Mouse (Mus musculus) midbrain, embryonic 10.5 days (tissue): ENCODE results near the gene Fmo3. TPM values are rescaled to one million over a fixed set of nuclear protein-coding genes. Genes with fewer than 3 reads are reported as not detected.

Source experiments
- DNase-seq: peaks from one replicate; pipeline ENCODE4 v3.0.0-alpha.2; 2017; ENCODE audit warnings: low spot score
- H3K27ac ChIP-seq: fragments of 300-500 bp; sonication (generic); replicated peaks from 2 replicates; pipeline ENCODE4 v1.5.1; 2016; ENCODE audit warnings: mild to moderate bottlenecking
- H3K27me3 ChIP-seq: fragments of 300-500 bp; sonication (generic); 2 replicates; pipeline ENCODE4 v1.6.1; 2016; ENCODE audit warnings: low read depth, mild to moderate bottlenecking; ENCODE audit not compliant: poor library complexity, severe bottlenecking
- H3K36me3 ChIP-seq: fragments of 300-500 bp; sonication (generic); 2 replicates; pipeline ENCODE4 v1.6.1; 2016; ENCODE audit warnings: mild to moderate bottlenecking, moderate library complexity
- H3K4me1 ChIP-seq: fragments of 300-500 bp; sonication (generic); 2 replicates; pipeline ENCODE4 v1.6.1; 2016
- H3K4me3 ChIP-seq: fragments of 300-500 bp; sonication (generic); 2 replicates; pipeline ENCODE4 v1.5.1; 2016; ENCODE audit warnings: mild to moderate bottlenecking, moderate library complexity
- H3K9me3 ChIP-seq: fragments of 300-500 bp; sonication (generic); replicated peaks from 2 replicates; pipeline ENCODE4 v1.6.1; 2016; ENCODE audit warnings: mild to moderate bottlenecking
- WGBS: fragments of 180-500 bp; shearing (Covaris S2); methylation state at CpG from one replicate; pipeline ENCODE4 v1.1.7; 2016; 5-methylcytosine and 5-hydroxymethylcytosine counted together
- polyA plus RNA-seq: library from polyadenylated mRNA; unstranded; fragments of >200 nt; fragmentation: Nextera tagmentation; extraction: Ambion mirVana; gene quantifications from 2 replicates; pipeline ENCODE4 v1.2.1, GENCODE M21; 2016

The Fmo3 gene
- polyA plus RNA-seq, 1 experiment from 2014 or later = not detected

DNA sequence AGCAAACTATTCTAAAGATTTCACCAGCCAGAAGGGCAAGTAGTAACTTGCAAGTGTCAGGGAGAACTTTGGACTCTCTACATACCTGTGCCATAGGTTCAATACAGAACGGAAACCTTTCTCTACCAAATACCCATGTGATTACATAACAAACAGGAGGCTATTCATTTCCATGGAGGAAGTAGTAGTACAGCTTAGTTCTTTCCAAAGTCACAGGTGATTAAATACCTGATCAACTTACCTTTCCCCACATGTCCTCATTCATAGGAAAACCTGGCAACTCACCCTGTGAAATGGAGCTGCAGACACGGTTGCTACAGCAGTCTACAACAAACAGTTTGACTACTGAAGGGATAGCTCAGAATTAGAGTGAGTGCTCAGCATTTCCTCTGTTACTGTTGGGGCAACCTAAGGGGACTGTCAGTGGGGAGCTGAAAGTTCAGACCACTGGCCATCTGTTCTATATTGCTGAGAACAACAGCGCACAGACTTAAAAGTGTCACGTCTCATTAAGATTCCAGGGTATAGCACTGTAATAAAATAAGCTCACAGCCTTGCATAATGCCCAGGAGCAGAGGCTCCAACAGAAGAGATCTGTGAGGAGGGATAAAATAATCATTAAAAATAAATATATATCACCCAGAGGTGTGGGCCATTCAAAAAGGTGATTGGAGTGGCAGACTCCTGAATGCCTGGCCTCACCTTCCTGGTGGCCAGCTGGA lies 37.3 kb downstream of the Fmo3 start:
- no peak for DNase-seq
- H3K27me3 ChIP-seq = no peaks in the 10 kb centered on the region
- 80% methylated on average over 4 of the region's 4 CpGs for WGBS
- no peaks in the 10 kb centered on the region for H3K4me1 ChIP-seq
- no peaks in the 10 kb centered on the region for H3K36me3 ChIP-seq
- H3K4me3 ChIP-seq = no peak overlapping the region
- H3K27ac ChIP-seq = no peak overlapping the region
- H3K9me3 ChIP-seq = no peaks in the 10 kb centered on the region

GRCm38 (mm10) chr1:162943700-162944099 lies 40.6 kb downstream of the Fmo3 start:
- WGBS = 72% methylated on average over 6 of the region's 6 CpGs
- Histone ChIP-seq H3K4me1 (no peaks in the 10 kb centered on the region), H3K9me3 (no peaks in the 10 kb centered on the region), H3K27ac (no peak overlapping the region), H3K36me3 (no peaks in the 10 kb centered on the region), H3K27me3 (no peaks in the 10 kb centered on the region), H3K4me3 (no peak overlapping the region)
- DNase-seq = no peak

DNA sequence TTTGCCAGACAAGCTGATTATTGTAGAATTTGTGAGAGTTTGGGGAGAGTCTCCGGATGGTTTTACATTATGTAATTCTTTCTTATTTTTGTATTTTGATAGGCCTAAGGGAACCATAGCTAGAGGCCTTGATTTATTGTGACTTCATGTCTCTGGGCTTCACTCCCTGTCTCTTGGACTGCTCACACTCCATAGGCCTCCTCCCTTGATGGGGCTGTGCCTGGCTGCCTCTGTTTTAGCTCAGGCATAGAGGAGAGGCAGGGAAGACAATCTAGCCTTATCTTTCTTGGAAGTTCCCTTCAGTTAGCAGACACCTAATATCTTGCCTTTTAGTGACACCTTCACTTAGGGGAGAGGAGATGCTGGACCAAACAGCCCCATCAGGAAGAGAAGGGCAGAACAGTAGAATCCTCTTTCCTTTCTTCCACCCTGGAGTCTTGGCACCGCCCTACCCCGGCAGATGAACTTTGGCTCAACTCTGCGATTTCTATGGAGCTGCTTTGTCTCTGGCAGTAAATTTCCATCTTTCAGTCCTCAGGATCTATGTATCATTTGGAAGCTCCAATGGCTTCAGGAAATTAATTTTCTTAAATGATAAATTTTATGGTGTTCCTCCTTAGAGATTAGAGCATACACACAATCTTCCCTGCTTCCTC lies 45.5 kb downstream of the Fmo3 start:
- H3K27me3 ChIP-seq = no peaks in the 10 kb centered on the region
- DNase-seq = no peak
- whole genome bisulfite sequencing = 91% methylated on average over 4 of the region's 4 CpGs
- no peaks in the 10 kb centered on the region for H3K9me3 ChIP-seq
- H3K27ac ChIP-seq = no peak overlapping the region
- H3K4me1 ChIP-seq = no peaks in the 10 kb centered on the region
- no peaks in the 10 kb centered on the region for H3K36me3 ChIP-seq
- H3K4me3 ChIP-seq = no peak overlapping the region

DNA sequence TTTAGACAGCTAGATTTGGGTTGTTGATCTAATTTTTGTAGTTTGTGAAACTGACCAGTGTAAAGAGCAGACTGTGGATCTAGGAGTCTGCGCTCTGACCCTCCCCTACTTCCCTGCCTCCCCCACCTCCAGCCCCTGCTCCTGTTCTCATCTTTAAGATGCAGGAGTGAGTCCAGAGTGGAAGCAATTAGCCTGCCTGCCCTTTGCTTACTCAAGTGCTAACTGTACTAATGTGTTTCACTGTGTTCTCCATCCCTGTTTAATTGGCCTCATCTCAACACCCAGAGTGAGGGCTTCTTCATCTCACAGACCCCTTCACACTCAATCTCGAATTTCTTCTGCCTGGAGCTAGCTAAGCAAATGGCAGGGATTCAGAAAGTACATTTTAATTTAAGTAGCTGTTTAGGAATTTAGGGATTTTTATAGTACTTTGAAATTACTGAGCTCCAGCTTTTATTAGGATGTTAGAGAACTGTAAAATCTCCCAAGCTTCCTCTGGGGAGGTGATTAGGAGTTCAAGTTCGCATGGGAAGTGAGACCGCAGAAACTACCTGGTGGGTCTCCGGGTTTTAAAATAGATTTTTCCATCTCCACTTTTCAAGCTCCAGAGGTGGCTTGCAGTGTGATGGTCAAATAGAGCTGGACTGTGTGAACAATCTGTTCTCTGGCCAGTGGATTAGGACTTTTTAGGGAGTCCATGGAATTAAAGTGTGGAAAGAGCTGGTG lies 46.2 kb downstream of the Fmo3 start:
- DNase-seq = no peak
- Histone ChIP-seq H3K4me1 (no peaks in the 10 kb centered on the region), H3K27ac (no peak overlapping the region), H3K4me3 (no peak overlapping the region), H3K27me3 (no peaks in the 10 kb centered on the region), H3K9me3 (no peaks in the 10 kb centered on the region), H3K36me3 (no peaks in the 10 kb centered on the region)
- WGBS = 82% methylated on average over 5 of the region's 5 CpGs

- WGBS = 85% methylated on average over 6 of the region's 6 CpGs
- no peak for DNase-seq
- no peaks in the 10 kb centered on the region for H3K27me3 ChIP-seq
- H3K9me3 ChIP-seq = no peaks in the 10 kb centered on the region
- no peak within 1 kb of the TSS for H3K4me3 ChIP-seq
- no peaks in the 10 kb centered on the region for H3K36me3 ChIP-seq
- H3K4me1 ChIP-seq = no peaks in the 10 kb centered on the region
- H3K27ac ChIP-seq = no peak within 1 kb of the TSS
These were observed 46.9 kb downstream of the Fmo3 start, which contains the start of gene Fmo6 for GRCm38 (mm10) chr1:162937415-162937814. Gene Fmo6, minus strand, starts transcription at chr1:162937515.

GRCm38 (mm10) chr1:162934374-162935012 lies 49.8 kb downstream of the Fmo3 start:
- Histone ChIP-seq H3K4me3 (no peak overlapping the region), H3K36me3 (no peaks in the 10 kb centered on the region), H3K9me3 (no peaks in the 10 kb centered on the region), H3K27ac (no peak overlapping the region), H3K4me1 (no peaks in the 10 kb centered on the region), H3K27me3 (no peaks in the 10 kb centered on the region)
- no peak for DNase-seq
- WGBS = 75% methylated on average over 4 of the region's 4 CpGs

GRCm38 (mm10) chr1:162932386-162932785 lies 51.9 kb downstream of the Fmo3 start:
- no peak overlapping the region for H3K4me3 ChIP-seq
- H3K27me3 ChIP-seq = no peaks in the 10 kb centered on the region
- 93% methylated on average over 4 of the region's 4 CpGs for WGBS
- no peak for DNase-seq
- no peaks in the 10 kb centered on the region for H3K36me3 ChIP-seq
- H3K27ac ChIP-seq = no peak overlapping the region
- H3K9me3 ChIP-seq = no peaks in the 10 kb centered on the region
- no peaks in the 10 kb centered on the region for H3K4me1 ChIP-seq

- WGBS = 86% methylated on average over 5 of the region's 5 CpGs
- no peaks in the 10 kb centered on the region for H3K4me1 ChIP-seq
- H3K27me3 ChIP-seq = no peaks in the 10 kb centered on the region
- H3K9me3 ChIP-seq = no peaks in the 10 kb centered on the region
- no peaks in the 10 kb centered on the region for H3K36me3 ChIP-seq
- DNase-seq = no peak
- H3K27ac ChIP-seq = no peak overlapping the region
- H3K4me3 ChIP-seq = no peak overlapping the region
These were observed 52.4 kb downstream of the Fmo3 start for GRCm38 (mm10) chr1:162931880-162932279.

DNA sequence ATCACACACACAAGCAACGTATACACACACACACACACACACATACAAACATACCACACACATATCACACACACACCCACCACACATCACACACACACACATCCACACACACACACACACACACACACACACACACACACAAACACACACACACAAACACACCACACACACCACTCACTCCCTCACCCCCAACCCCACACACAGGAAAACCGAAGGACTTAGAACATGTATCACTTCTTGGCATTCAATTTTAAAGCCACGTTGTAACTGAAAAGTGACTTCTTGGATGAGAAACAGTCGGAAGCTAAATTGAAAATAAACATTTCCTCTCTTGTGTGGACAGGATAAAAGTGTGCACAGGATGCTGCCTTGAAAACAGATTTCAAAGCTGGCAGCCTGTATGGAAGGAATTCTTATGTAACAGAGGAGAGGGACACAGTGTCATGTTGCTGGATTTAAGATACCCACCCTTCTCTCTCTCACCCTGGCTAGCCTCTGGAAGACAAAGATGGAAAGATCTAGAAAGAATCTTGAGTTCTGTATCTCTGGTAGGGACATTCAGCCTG lies 52.9 kb downstream of the Fmo3 start:
- H3K4me1 ChIP-seq = no peaks in the 10 kb centered on the region
- H3K36me3 ChIP-seq = no peaks in the 10 kb centered on the region
- H3K27me3 ChIP-seq = no peaks in the 10 kb centered on the region
- no peak overlapping the region for H3K4me3 ChIP-seq
- H3K27ac ChIP-seq = no peak overlapping the region
- DNase-seq = no peak
- WGBS = 85% methylated on average over 4 of the region's 4 CpGs
- H3K9me3 ChIP-seq = no peaks in the 10 kb centered on the region

DNA sequence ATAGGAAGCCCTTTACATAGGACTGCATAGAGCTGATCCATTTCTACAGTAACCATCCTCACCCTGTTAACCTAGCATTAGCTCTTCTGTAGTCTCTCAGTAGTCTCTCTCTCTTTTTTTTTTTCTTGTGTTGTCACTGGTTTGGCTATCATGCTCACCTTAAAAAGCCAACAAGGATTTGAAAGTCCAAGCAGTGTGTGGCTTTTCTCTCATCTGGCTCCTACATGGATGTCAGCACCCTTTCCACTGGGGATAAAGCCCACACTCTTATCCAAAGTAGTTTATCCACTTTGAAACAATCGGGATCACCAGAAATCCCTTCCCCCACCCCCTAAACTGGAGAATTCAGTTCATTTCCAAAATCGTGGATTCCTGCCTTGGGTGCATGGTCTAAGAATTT lies 53.7 kb downstream of the Fmo3 start:
- 70% methylated on average over 2 of the region's 2 CpGs for whole genome bisulfite sequencing
- Histone ChIP-seq H3K9me3 (no peaks in the 10 kb centered on the region), H3K4me1 (no peaks in the 10 kb centered on the region), H3K36me3 (no peaks in the 10 kb centered on the region), H3K4me3 (no peak overlapping the region), H3K27me3 (no peaks in the 10 kb centered on the region), H3K27ac (no peak overlapping the region)
- DNase-seq = no peak

GRCm38 (mm10) chr1:162929146-162929545 lies 55.2 kb downstream of the Fmo3 start:
- Histone ChIP-seq H3K27me3 (no peaks in the 10 kb centered on the region), H3K27ac (no peak overlapping the region), H3K4me1 (no peaks in the 10 kb centered on the region), H3K9me3 (no peaks in the 10 kb centered on the region), H3K36me3 (no peaks in the 10 kb centered on the region), H3K4me3 (no peak overlapping the region)
- WGBS = 84% methylated on average over 3 of the region's 3 CpGs
- DNase-seq = no peak

- H3K9me3 ChIP-seq = no peaks in the 10 kb centered on the region
- H3K36me3 ChIP-seq = no peaks in the 10 kb centered on the region
- no peaks in the 10 kb centered on the region for H3K4me1 ChIP-seq
- H3K27ac ChIP-seq = no peak overlapping the region
- H3K4me3 ChIP-seq = no peak overlapping the region
- no peaks in the 10 kb centered on the region for H3K27me3 ChIP-seq
- WGBS = 100% methylated on average over 1 of the region's 1 CpGs
- DNase-seq = no peak
These were observed 59.2 kb downstream of the Fmo3 start for GRCm38 (mm10) chr1:162925121-162925520.
